Mouse (Mus musculus) left cerebral cortex, adult 11 months (tissue): ENCODE data around the gene Gfra1.

Source experiments
- DNase-seq: peaks from one replicate; pipeline ENCODE4 v3.0.0; 2022; ENCODE audit warnings: low spot score

The Gfra1 gene

DNA sequence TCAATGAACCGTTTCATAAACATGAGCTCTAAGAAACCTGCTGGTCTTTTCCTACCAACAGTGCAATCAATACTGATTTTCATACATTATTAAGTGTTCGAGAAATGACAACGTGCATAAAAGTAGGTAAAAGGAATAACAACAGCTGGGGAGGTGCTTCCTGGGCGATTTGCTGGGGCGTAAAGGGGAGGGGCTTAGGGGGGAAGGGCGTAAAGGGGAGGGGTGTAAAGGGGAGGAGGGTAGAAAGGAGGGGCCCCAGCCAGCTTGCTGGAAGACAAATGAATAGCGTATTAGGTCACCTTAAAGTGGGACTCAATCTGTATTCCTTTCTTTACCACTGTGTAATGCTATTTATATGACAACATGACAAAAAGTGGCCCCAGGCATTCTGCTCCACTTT is 13.9 kb downstream of the Gfra1 start:
- DNase-seq: no peak

- no peak for DNase-seq
Measured at GRCm38 (mm10) chr19:58441246-58441645, 14.5 kb downstream of the Gfra1 start.

DNA sequence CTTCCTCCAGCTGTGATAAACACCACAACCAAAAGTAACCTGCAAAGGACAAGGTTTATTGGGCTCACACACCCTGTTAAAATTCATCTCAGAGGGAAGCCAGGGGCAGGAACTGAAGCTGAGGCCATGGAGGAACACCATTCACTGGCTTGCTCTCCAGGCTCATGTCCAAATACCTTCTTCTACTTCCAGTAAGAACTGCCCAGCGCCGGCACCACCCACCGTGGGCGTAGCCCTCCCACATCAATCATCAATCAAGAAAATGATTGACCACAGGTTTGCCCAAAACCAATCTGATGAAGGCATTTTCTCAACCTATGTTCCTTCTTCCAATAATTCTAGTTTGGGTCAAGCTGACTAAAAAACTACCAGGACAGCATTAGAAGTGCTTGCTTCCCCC is 16.9 kb downstream of the Gfra1 start:
- DNase-seq: no peak

DNA sequence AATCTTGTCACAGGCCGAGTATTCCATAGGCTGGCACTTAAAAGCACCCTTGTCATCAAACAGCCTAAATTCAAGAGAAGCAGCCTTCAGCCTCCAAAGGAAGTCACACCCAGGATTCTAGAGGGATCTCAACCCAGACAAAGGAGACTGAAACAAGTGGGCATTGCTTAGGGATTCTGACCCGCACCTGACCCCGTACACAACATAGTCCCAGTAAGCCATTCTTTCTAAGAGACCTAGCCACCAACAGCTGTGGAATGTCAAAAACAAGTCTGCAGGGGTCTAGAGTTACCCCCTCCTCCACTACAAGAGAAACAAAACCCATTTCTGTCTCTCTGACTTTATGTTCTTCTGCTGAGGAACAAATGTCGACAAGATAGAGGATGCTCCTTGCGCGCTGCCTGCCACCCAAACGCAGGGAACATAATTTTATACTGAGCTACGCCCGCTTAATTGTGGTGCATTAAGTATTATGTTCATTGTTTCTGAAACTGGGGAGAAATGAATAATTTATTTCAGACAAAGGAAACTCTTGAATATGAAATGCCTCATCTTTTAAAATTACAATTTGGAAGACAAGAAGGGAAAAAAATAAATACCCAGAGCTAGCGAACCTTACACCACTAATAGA is 18.2 kb downstream of the Gfra1 start:
- no peak for DNase-seq

DNA sequence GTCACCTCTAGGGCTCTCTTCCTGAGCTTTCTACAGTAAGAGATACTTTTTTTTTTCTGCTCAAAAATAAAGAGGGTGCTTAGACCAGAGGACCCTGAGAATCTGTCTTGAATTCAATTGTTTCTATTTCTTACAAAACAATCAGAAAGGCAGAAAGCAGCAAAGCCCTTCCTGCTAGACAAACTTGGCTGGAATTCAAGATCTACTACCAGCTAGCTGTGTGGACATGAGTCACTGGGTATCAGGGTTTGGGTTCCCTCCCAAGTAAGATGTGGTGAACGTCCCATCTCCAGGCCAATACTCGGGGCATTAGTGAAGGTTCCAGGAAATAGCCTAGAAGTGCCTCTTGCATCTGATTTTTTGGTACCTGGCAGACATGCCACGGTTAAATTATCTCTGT is 18.8 kb downstream of the Gfra1 start:
- no peak for DNase-seq

DNA sequence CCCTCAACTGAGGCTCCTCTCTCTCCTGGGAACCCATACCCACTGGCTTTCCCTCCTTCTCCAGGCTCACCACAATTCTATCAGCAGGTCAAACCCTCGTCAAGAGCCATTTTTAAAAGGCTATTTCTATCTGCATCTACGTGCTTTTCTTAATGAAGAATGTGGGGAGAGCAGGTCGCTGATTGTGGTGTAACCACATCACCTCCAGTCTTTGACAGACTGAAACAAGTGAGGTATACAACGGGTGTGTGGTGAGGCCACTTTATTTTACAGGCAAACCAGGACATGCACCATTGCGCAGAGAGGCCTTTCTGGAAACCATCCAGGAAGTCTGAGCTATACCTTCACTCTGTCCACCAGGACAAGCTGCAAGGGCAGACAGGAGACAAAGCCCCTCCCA is 19.8 kb downstream of the Gfra1 start:
- no peak for DNase-seq

DNA sequence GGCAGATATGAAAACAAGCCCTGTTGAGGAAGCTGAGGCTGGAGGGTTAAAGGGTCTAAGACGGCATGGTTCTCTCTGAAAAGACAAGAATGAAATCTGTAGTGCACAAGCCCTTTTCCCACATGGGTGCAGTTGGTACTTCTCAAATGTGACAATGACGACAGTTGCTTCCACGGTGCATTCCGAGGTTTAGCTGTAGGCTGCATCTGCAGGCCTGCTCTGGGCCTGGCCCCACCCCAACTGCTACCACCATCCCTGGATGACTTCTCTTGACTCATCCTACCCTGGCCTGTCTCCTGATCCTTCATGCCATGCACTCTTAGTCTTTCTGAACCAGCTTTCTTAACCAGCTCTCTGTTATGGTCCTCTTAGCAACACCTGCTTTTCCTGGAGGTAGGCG is 22.9 kb downstream of the Gfra1 start:
- DNase-seq: no peak

- no peak for DNase-seq
Measured at GRCm38 (mm10) chr19:58428546-58428945, 27.2 kb downstream of the Gfra1 start.

GRCm38 (mm10) chr19:58427348-58427747 is 28.4 kb downstream of the Gfra1 start:
- no peak for DNase-seq

DNA sequence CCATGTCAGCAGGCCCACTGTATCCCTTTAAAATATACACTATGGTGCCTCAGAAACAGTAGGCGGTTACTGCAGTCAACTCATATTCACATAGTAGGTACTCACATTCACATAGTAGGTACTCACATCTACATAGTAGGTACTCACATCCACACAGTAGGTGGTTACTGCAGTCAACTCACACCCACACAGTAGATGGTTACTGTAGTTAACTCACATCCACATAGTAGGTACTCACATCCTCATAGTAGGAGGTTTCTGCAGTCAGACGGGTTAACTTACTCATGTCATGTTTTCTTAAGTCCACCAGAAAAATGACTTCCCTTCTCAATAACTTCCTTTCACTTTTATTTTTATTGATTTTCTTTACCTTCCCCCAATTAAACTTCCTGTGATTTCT is 30.8 kb downstream of the Gfra1 start:
- no peak for DNase-seq

DNA sequence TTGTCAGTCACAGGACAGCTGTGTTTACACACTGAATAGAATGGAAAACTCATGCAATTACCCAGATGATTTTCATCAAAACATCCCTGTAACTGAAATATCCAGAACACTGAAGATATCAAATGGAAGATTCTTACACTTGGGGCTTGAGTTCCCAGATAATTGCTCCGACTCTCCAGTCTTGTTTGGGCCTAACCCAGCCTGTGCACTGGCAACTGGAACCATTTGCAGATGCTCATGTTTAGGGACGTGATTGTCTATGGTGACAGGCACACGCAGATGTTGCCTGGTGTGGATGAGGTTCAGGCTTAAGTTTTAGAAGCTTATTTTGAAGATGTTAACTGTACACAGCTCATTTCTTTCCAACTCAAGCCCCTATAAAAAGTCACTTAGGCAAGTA is 31.5 kb downstream of the Gfra1 start:
- no peak for DNase-seq

DNA sequence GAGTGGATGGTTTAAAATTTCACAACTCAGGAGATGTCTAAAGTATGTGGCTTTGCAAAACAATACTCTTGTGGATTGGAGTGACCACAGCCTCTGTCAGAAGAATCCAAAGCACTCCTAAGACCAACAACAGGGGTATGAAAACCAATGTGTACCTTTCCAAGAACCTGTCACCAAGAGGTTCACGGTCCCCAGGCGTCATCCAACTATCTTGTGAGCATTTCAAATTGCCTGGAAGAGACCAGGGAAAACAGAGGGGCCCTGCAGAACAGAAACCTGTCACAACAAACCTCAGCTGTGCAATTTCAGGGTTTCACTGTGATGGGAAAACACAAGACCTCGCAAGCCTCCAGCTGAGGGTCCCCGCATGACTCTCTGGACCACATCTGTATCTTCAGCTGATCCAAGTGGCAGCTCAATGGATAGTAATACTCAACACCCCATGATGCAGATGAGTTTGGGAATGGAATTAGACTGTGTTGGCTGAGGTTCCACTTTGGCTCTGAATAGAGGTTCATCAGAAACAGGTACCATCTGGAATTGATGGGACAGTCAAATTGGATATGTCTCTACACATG is 32.7 kb downstream of the Gfra1 start:
- no peak for DNase-seq

DNA sequence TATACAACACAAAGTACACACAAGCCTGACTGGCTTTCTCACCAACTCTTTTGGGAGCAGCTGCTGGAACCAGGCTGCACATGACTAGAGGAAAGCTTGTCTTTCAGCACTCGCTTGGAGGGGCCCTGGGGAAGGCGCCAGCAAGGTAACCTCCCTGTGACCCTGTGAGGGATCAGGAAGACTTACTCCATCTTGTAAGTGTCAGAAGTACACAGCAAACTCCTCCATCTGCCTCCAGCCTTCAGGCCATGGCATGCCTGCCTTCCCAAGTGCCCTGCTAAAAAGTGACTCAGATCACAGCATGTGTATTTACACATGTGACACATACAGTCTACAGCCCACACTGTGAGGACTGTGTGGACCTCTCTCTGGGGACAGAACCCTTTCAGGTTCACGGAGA is 36.0 kb downstream of the Gfra1 start:
- no peak for DNase-seq

DNA sequence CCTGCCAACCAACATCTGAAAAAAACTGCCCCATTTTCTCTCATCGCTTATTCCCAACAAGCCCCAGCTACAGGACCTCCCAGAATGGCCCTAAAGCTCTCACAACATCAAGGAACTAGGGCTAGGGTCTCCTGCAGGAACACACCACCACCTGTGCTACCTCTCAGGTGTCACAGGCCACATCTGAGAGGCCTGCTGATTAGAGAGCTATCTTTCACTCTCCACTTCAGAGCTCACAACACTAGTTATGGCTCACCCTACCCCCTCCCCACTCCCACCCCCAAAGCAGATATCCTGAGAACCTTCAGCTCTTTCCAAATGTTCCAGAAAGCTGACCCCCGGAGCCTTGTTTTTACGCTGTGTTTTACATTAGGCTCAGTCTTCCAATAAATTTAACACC is 36.4 kb downstream of the Gfra1 start:
- DNase-seq: no peak

- DNase-seq: no peak
Measured at GRCm38 (mm10) chr19:58415173-58415572, 40.5 kb downstream of the Gfra1 start.

- no peak for DNase-seq
Measured at GRCm38 (mm10) chr19:58414733-58415132, 41.0 kb downstream of the Gfra1 start.

GRCm38 (mm10) chr19:58413290-58413689 is 42.4 kb downstream of the Gfra1 start:
- no peak for DNase-seq

DNA sequence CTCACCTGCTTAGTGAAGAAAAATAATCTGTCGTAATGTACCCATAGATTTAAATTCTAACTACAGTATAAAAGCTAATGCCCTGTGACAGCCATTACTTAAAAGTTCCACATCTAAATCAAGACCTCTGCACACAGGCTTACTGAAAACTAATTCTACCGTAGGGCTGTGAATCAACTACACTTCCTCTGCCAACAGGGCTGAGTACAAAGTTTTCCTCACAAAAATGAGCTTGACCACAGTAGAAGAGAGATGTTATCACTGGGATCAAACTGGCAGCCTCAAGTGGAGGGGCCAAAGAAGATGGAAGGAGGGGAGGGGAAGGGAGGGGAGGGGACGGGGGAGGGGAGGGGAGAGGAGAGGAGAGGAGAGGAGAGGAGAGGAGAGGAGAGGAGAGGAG is 42.9 kb downstream of the Gfra1 start:
- no peak for DNase-seq

- no peak for DNase-seq
Measured at GRCm38 (mm10) chr19:58406726-58407125, 49.0 kb downstream of the Gfra1 start.

GRCm38 (mm10) chr19:58400224-58400623 is 55.5 kb downstream of the Gfra1 start:
- DNase-seq: no peak

DNA sequence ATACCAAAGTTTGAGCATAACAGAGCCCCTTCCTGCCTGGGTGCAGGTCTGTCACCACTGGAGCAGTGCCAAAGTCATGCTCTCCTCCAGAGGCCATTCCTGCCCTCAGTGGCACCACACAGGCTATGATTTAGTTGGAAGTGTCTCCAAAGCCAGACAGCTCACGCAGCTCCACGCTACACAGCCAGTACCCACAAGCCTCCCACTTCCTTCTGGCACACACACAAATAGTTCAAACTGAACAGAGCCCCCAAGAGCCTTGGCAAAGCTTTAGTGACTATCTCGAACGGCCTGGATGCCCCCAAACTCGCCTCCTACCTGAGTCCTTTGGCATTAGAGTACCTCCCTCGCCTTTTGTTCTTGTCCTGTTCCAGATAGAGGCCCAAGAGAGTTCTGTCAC is 56.5 kb downstream of the Gfra1 start:
- DNase-seq: no peak

DNA sequence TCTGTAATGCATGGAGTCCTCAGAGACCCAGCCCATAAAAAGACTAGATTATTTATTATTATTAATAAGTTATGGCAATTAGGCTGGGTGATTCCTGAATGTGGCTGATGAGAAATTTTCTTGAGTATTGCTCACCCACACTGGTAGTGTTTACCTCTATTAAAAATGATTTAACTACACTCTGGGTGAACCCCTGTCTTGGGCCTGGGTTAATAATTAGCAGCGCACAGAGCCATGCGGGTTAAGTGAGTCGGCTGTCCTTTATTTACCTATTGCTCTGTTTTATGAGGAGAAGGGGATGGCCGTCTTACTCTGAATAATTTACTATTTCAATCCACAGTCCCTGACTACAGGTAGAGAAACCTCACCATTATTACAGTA is 59.1 kb downstream of the Gfra1 start:
- DNase-seq: no peak

- DNase-seq: no peak
Measured at GRCm38 (mm10) chr19:58395785-58396603, 59.7 kb downstream of the Gfra1 start.

GRCm38 (mm10) chr19:58393121-58393520 is 62.6 kb downstream of the Gfra1 start:
- no peak for DNase-seq
